Mouse (Mus musculus): Measurements from ENCODE around the gene Glce. TPM values are rescaled to one million over a fixed set of nuclear protein-coding genes. Genes with fewer than 3 reads are reported as not detected.

Glce gene
- 8.0 and 16.4 TPM in 2 replicates for total RNA-seq (2012; rRNA removed)
- total RNA-seq (2014; rRNA removed), result 13.1 and 13.7 TPM in 2 replicates
- polyA plus RNA-seq (2012; ENCODE audit: insufficient read length, low read depth), result 6.9 and 7.4 TPM in 2 replicates

DNA sequence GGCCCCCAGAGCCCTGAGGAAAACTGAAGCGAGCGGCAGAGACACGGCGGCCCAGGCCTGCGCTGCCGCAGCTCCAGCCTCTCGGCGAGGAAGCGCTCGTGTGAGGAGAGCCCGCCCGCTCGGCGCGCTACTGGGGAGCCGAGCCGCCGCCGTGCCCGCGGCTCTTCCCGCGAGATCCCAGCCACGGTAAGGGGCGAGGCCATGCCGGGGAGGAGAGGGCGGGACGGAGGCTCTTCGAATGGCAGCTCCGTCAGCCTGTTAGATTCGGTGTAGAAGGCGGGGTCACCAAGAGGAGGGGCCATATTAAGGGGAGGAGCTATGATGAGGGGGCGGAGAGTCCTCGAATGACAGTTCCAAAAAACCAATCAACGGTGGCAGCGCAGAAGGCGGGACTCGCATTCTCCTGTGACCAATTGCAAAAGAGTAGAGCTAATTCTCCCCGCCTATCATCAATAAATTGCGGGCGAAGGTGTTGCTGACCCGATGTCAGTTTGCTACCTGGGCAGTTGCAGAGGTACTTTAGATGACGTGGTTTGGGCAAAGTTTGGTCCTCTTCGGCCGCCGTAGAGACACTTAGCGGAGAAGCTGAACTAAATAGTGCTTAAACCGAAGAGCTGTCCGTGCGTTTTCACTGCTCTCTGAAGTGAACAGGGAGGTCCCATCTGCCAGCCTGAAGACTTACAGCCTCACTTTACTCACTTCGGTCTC is at the start of gene Glce:
Gene Glce, minus strand, starts transcription at position 148 of the 708 bp plus-strand sequence.
- in situ Hi-C loops (cut with MboI; ENCODE audit: low pct_ligation_motif_present, low pct_unique_long_range_greater_than_20kb, low sequenced_read_pairs) (no loop called here), dilution Hi-C loops (cut with MboI; ENCODE audit: extremely low pct_ligation_motif_present, extremely low pct_unique_long_range_greater_than_20kb, low sequenced_read_pairs) (no loop called here)
- Histone ChIP-seq H3K27me3 (replicated peaks) (peaks cover 11% of the 10 kb centered on the region), H3K79me2 (replicated peaks; ENCODE audit: control insufficient read depth, extremely low read depth, insufficient read depth, poor library complexity, severe bottlenecking) (peaks cover 17% of the 10 kb centered on the region), H3K27ac (ENCODE audit: insufficient read depth, low read depth) (peak within 1 kb of the TSS; percentile 68), H3K9me3 (replicated peaks; ENCODE audit: low read length) (no peaks in the 10 kb centered on the region), H3K9ac (ENCODE audit: insufficient read depth, low read depth) (peak within 1 kb of the TSS; percentile 89), H3K4me1 (ENCODE audit: control insufficient read depth in 1 of 2, insufficient read depth in 2 of 2) (peaks cover 3 to 27% of the 10 kb centered on the region in 2 experiments), H3K4me2 (ENCODE audit: insufficient read depth, low read depth, poor library complexity, severe bottlenecking) (peak within 1 kb of the TSS; percentile 93), H3K4me3 (replicated peaks in 1 of 3; ENCODE audit: low read depth in 2 of 3, low read length in 2 of 3, poor library complexity in 1 of 3) (peak within 1 kb of the TSS; percentile 68 to 88 (median 86)), H3K36me3 (replicated peaks in 1 of 2; ENCODE audit: control insufficient read depth in 1 of 2, insufficient read depth in 1 of 2, low read length in 1 of 2) (no peaks in the 10 kb centered on the region)
- peak; percentile 37 for TF ChIP-seq NRF1 (IDR thresholded peaks at IDR 0.05; ENCODE audit: low read depth, low read length)
- 0 out of 2 replicates have a peak, but pooled peaks have one; percentile 49 for TF ChIP-seq KAT2A (IDR thresholded peaks at IDR 0.05; ENCODE audit: insufficient replicate concordance, low read length)
- no peak for TF ChIP-seq CHD1 (IDR thresholded peaks at IDR 0.05; ENCODE audit: low read depth, low read length)
- TF ChIP-seq MEF2A (IDR thresholded peaks at IDR 0.05; ENCODE audit: borderline replicate concordance, low read depth, low read length), result peak; percentile 62; the same call in 1 of the 2 replicates
- no peak for TF ChIP-seq ZKSCAN1 (IDR thresholded peaks at IDR 0.05; ENCODE audit: borderline replicate concordance, low read depth, low read length)
- no peak for TF ChIP-seq GABPA (IDR thresholded peaks at IDR 0.05; ENCODE audit: insufficient replicate concordance, low read depth, low read length)
- no peak for TF ChIP-seq USF1 (IDR thresholded peaks at IDR 0.05; ENCODE audit: low read depth, low read length)
- TF ChIP-seq JUND (conservative IDR thresholded peaks at IDR 0.05; ENCODE audit: low read depth, low read length), result no peak; the same call in 1 of the 2 replicates
- TF ChIP-seq IRF4 (IDR thresholded peaks at IDR 0.05; ENCODE audit: low read depth, low read length), result no peak; the same call in 1 of the 2 replicates
- TF ChIP-seq CTCF (conservative IDR thresholded peaks at IDR 0.05 in 1 of 2, IDR thresholded peaks at IDR 0.05 in 1 of 2; ENCODE audit: low read depth in 2 of 2, low read length in 2 of 2), result no peak
- TF ChIP-seq MAFK (IDR thresholded peaks at IDR 0.05; ENCODE audit: insufficient replicate concordance, low read length), result no peak; the same call in 1 of the 2 replicates
- TF ChIP-seq SIN3A (IDR thresholded peaks at IDR 0.05; ENCODE audit: low read length), result peak; percentile 53
- peak; percentile 92 for TF ChIP-seq TCF12 (IDR thresholded peaks at IDR 0.05; ENCODE audit: low read depth, low read length)
- TF ChIP-seq TBP (conservative IDR thresholded peaks at IDR 0.05; ENCODE audit: low read depth, low read length), result peak; percentile 98
- TF ChIP-seq PAX5 (IDR thresholded peaks at IDR 0.05; ENCODE audit: low read length), result no peak
- TF ChIP-seq HCFC1 (IDR thresholded peaks at IDR 0.05; ENCODE audit: low read depth, low read length), result peak; percentile 61
- TF ChIP-seq MAX (IDR thresholded peaks at IDR 0.05; ENCODE audit: low read length), result peak; percentile 73; the same call in 1 of the 2 replicates
- TF ChIP-seq POLR2A (IDR thresholded peaks at IDR 0.05; ENCODE audit: low read depth, low read length), result peak; percentile 95
- no peak for TF ChIP-seq ETS1 (conservative IDR thresholded peaks at IDR 0.05; ENCODE audit: low read depth, low read length)
- TF ChIP-seq ZNF384 (IDR thresholded peaks at IDR 0.05; ENCODE audit: low read depth, low read length), result no peak
- no peak for TF ChIP-seq RAD21 (IDR thresholded peaks at IDR 0.05; ENCODE audit: low read depth, low read length)
- TF ChIP-seq CHD2 (IDR thresholded peaks at IDR 0.05; ENCODE audit: low read length), result peak; percentile 99
- peak; percentile 44; the same call in 1 of the 2 replicates for TF ChIP-seq RCOR1 (conservative IDR thresholded peaks at IDR 0.05; ENCODE audit: low read depth, low read length)
- TF ChIP-seq MXI1 (IDR thresholded peaks at IDR 0.05; ENCODE audit: low read depth, low read length), result peak; percentile 72; the same call in 1 of the 2 replicates
- TF ChIP-seq E2F4 (IDR thresholded peaks at IDR 0.05; ENCODE audit: insufficient replicate concordance, low read depth, low read length), result 0 out of 2 replicates have a peak, but pooled peaks have one; percentile 63
- TF ChIP-seq BHLHE40 (IDR thresholded peaks at IDR 0.05; ENCODE audit: low read depth, low read length), result no peak; the same call in 1 of the 2 replicates
- peak; percentile 90 for TF ChIP-seq MAZ (IDR thresholded peaks at IDR 0.05; ENCODE audit: low read depth, low read length)
- TF ChIP-seq UBTF (IDR thresholded peaks at IDR 0.05; ENCODE audit: low read depth, low read length), result no peak
- no peak for TF ChIP-seq SMC3 (IDR thresholded peaks at IDR 0.05; ENCODE audit: low read depth, low read length)
- no peak for TF ChIP-seq EP300 (IDR thresholded peaks at IDR 0.05; ENCODE audit: low read length)
- TF ChIP-seq USF2 (conservative IDR thresholded peaks at IDR 0.05; ENCODE audit: low read depth, low read length), result no peak
- no peak for TF ChIP-seq ZC3H11A (IDR thresholded peaks at IDR 0.05; ENCODE audit: low read depth, low read length)
- TF ChIP-seq NELFE (IDR thresholded peaks at IDR 0.05; ENCODE audit: low read depth, low read length), result peak; percentile 90
- no peak for TF ChIP-seq MYC (IDR thresholded peaks at IDR 0.05; ENCODE audit: low read depth, low read length)
- peak; percentile 93 for TF ChIP-seq ZMIZ1 (IDR thresholded peaks at IDR 0.05; ENCODE audit: low read depth, low read length)
- no peak for TF ChIP-seq JUN (IDR thresholded peaks at IDR 0.05; ENCODE audit: insufficient read depth, low read depth, low read length)
- TF ChIP-seq ELF1 (IDR thresholded peaks at IDR 0.05; ENCODE audit: low read depth, low read length), result 0 out of 2 replicates have a peak, but pooled peaks have one; percentile 28
- TF ChIP-seq POLR2AphosphoS2 (IDR thresholded peaks at IDR 0.05; ENCODE audit: low read depth, low read length), result peak; percentile 92
- peak; percentile 96 for DNase-seq (ENCODE audit: extremely low read depth)
